Mouse (Mus musculus): Measurements from ENCODE around the gene 1700017B05Rik.

Gene 1700017B05Rik

GRCm38 (mm10) chr9:57261913-57262794, at the start of gene 1700017B05Rik:
1700017B05Rik (minus strand) TSS chr9:57262612.
- TF ChIP-seq GATA4 (IDR thresholded peaks at IDR 0.05; ENCODE audit: insufficient replicate concordance, low read length) = no peak

- TF ChIP-seq GATA4 (IDR thresholded peaks at IDR 0.05; ENCODE audit: insufficient replicate concordance, low read length) = no peak
Observed at GRCm38 (mm10) chr9:57310895-57311294, 48.5 kb upstream of the 1700017B05Rik start.

- no peak for TF ChIP-seq GATA4 (IDR thresholded peaks at IDR 0.05; ENCODE audit: insufficient replicate concordance, low read length)
Observed at GRCm38 (mm10) chr9:57309353-57309752, 46.9 kb upstream of the 1700017B05Rik start.

- no peak for TF ChIP-seq GATA4 (IDR thresholded peaks at IDR 0.05; ENCODE audit: insufficient replicate concordance, low read length)
Observed at GRCm38 (mm10) chr9:57307456-57307855, 45.0 kb upstream of the 1700017B05Rik start.

- no peak for TF ChIP-seq GATA4 (IDR thresholded peaks at IDR 0.05; ENCODE audit: insufficient replicate concordance, low read length)
Observed at GRCm38 (mm10) chr9:57304251-57304650, 41.8 kb upstream of the 1700017B05Rik start.

- no peak for TF ChIP-seq GATA4 (IDR thresholded peaks at IDR 0.05; ENCODE audit: insufficient replicate concordance, low read length)
Observed at GRCm38 (mm10) chr9:57303356-57303755, 40.9 kb upstream of the 1700017B05Rik start.

- no peak for TF ChIP-seq GATA4 (IDR thresholded peaks at IDR 0.05; ENCODE audit: insufficient replicate concordance, low read length)
Observed at GRCm38 (mm10) chr9:57300825-57301224, 38.4 kb upstream of the 1700017B05Rik start.

- no peak for TF ChIP-seq GATA4 (IDR thresholded peaks at IDR 0.05; ENCODE audit: insufficient replicate concordance, low read length)
Observed at GRCm38 (mm10) chr9:57299790-57300477, 37.5 kb upstream of the 1700017B05Rik start.

- no peak for TF ChIP-seq GATA4 (IDR thresholded peaks at IDR 0.05; ENCODE audit: insufficient replicate concordance, low read length)
Observed at GRCm38 (mm10) chr9:57297938-57298337, 35.5 kb upstream of the 1700017B05Rik start.

GRCm38 (mm10) chr9:57296277-57296676, 33.9 kb upstream of the 1700017B05Rik start:
- TF ChIP-seq GATA4 (IDR thresholded peaks at IDR 0.05; ENCODE audit: insufficient replicate concordance, low read length) = no peak; the same call in 1 of the 2 replicates

- no peak for TF ChIP-seq GATA4 (IDR thresholded peaks at IDR 0.05; ENCODE audit: insufficient replicate concordance, low read length)
Observed at GRCm38 (mm10) chr9:57295666-57296065, 33.3 kb upstream of the 1700017B05Rik start.

- no peak for TF ChIP-seq GATA4 (IDR thresholded peaks at IDR 0.05; ENCODE audit: insufficient replicate concordance, low read length)
Observed at GRCm38 (mm10) chr9:57294905-57295304, 32.5 kb upstream of the 1700017B05Rik start.

GRCm38 (mm10) chr9:57287183-57287582, 24.8 kb upstream of the 1700017B05Rik start:
- no peak for TF ChIP-seq GATA4 (IDR thresholded peaks at IDR 0.05; ENCODE audit: insufficient replicate concordance, low read length)

- no peak for TF ChIP-seq GATA4 (IDR thresholded peaks at IDR 0.05; ENCODE audit: insufficient replicate concordance, low read length)
Observed at GRCm38 (mm10) chr9:57283311-57283710, 20.9 kb upstream of the 1700017B05Rik start.

- TF ChIP-seq GATA4 (IDR thresholded peaks at IDR 0.05; ENCODE audit: insufficient replicate concordance, low read length) = no peak
Observed at GRCm38 (mm10) chr9:57282686-57283085, 20.3 kb upstream of the 1700017B05Rik start.

- no peak for TF ChIP-seq GATA4 (IDR thresholded peaks at IDR 0.05; ENCODE audit: insufficient replicate concordance, low read length)
Observed at GRCm38 (mm10) chr9:57281549-57281948, 19.1 kb upstream of the 1700017B05Rik start.

Measured in liver, adult (tissue).